Mouse (Mus musculus) c-Kit-positive CD71-positive TER-119-positive erythroid progenitor cells, embryonic 14.5 days (primary cell): ENCODE results near the gene Arl10.

Source experiments
- DNase-seq: peaks from one replicate; pipeline ENCODE4 v3.0.0-alpha.2; 2013; ENCODE audit warnings: low spot score

The Arl10 gene

GRCm38 (mm10) chr13:54616307-54616706 lies 41.5 kb downstream of the Arl10 start:
- DNase-seq = no peak

GRCm38 (mm10) chr13:54616998-54617397 lies 42.2 kb downstream of the Arl10 start:
- DNase-seq = no peak

- DNase-seq = peak; percentile 93
These were observed 46.5 kb downstream of the Arl10 start, which contains the start of gene Faf2 for GRCm38 (mm10) chr13:54621155-54621932. Gene Faf2 (plus strand): TSS chr13:54621784.

GRCm38 (mm10) chr13:54621960-54622521 lies 47.2 kb downstream of the Arl10 start:
- peak; percentile 29 for DNase-seq

- DNase-seq = no peak
These were observed 54.3 kb downstream of the Arl10 start for GRCm38 (mm10) chr13:54629128-54629527.
